Mouse (Mus musculus) CD4-positive helper T cell, adult 2 months (primary cell): ENCODE measurements around the gene Phf21a.
A peak's percentile ranks its signal among the peaks of the same experiment; 100 is the strongest.

Source experiments
- DNase-seq: peaks from one replicate; pipeline ENCODE4 v3.0.0-alpha.2; 2012; ENCODE audit warnings: low read depth, missing footprints, low spot score

Phf21a gene

GRCm38 (mm10) chr2:92360186-92360823 is 267.4 kb downstream of the Phf21a start:
- DNase-seq, result no peak

GRCm38 (mm10) chr2:92360893-92361292 is 268.0 kb downstream of the Phf21a start:
- DNase-seq, result no peak

- DNase-seq, result no peak
Measured at GRCm38 (mm10) chr2:92361795-92362194, 268.9 kb downstream of the Phf21a start.

GRCm38 (mm10) chr2:92362571-92363228 is 269.8 kb downstream of the Phf21a start:
- DNase-seq, result no peak

- no peak for DNase-seq
Measured at GRCm38 (mm10) chr2:92364086-92364485, 271.2 kb downstream of the Phf21a start.

GRCm38 (mm10) chr2:92365568-92365967 is 272.7 kb downstream of the Phf21a start:
- DNase-seq, result no peak

- DNase-seq, result no peak
Measured at GRCm38 (mm10) chr2:92367383-92368029, 274.6 kb downstream of the Phf21a start.

GRCm38 (mm10) chr2:92370375-92370774 is 277.5 kb downstream of the Phf21a start:
- no peak for DNase-seq

- peak; percentile 53 for DNase-seq
Measured at GRCm38 (mm10) chr2:92370821-92371805, 278.2 kb downstream of the Phf21a start.

GRCm38 (mm10) chr2:92371971-92372690 is 279.2 kb downstream of the Phf21a start:
- no peak for DNase-seq

GRCm38 (mm10) chr2:92372767-92373436 is 280.0 kb downstream of the Phf21a start:
- no peak for DNase-seq

GRCm38 (mm10) chr2:92373437-92373813 is 280.5 kb downstream of the Phf21a start:
- DNase-seq, result no peak

GRCm38 (mm10) chr2:92374514-92374913 is 281.6 kb downstream of the Phf21a start, which contains the start of the genes Pex16 and Large2:
Gene Pex16 (plus strand): TSS chr2:92374676.
Gene Large2 (minus strand): TSS chr2:92374869.
- peak; percentile 71 for DNase-seq

GRCm38 (mm10) chr2:92375099-92375623 is 282.2 kb downstream of the Phf21a start:
- peak; percentile 98 for DNase-seq

GRCm38 (mm10) chr2:92375788-92376187 is 282.9 kb downstream of the Phf21a start:
- DNase-seq, result no peak

GRCm38 (mm10) chr2:92376300-92376699 is 283.4 kb downstream of the Phf21a start:
- DNase-seq, result peak; percentile 39

- DNase-seq, result no peak
Measured at GRCm38 (mm10) chr2:92377320-92377719, 284.4 kb downstream of the Phf21a start.

GRCm38 (mm10) chr2:92379783-92380494 is 287.0 kb downstream of the Phf21a start:
- DNase-seq, result peak; percentile 67

- DNase-seq, result no peak
Measured at GRCm38 (mm10) chr2:92380495-92381050, 287.7 kb downstream of the Phf21a start.
